Mouse (Mus musculus): ENCODE data around the gene Cd151.

- no peak for TF ChIP-seq POLR2A (IDR thresholded peaks at IDR 0.05; ENCODE audit: borderline replicate concordance, extremely low read depth, insufficient read depth, insufficient read length, poor library complexity, severe bottlenecking)
- no peak for TF ChIP-seq CTCF (IDR thresholded peaks at IDR 0.05; ENCODE audit: borderline replicate concordance, extremely low read depth, insufficient read depth, insufficient read length)
Measured at GRCm38 (mm10) chr7:141455610-141456314, 11.4 kb upstream of the Cd151 start.

Measured in brain, embryonic 14.5 days (tissue).